Mouse (Mus musculus): ENCODE results near the gene Efnb1.

DNA sequence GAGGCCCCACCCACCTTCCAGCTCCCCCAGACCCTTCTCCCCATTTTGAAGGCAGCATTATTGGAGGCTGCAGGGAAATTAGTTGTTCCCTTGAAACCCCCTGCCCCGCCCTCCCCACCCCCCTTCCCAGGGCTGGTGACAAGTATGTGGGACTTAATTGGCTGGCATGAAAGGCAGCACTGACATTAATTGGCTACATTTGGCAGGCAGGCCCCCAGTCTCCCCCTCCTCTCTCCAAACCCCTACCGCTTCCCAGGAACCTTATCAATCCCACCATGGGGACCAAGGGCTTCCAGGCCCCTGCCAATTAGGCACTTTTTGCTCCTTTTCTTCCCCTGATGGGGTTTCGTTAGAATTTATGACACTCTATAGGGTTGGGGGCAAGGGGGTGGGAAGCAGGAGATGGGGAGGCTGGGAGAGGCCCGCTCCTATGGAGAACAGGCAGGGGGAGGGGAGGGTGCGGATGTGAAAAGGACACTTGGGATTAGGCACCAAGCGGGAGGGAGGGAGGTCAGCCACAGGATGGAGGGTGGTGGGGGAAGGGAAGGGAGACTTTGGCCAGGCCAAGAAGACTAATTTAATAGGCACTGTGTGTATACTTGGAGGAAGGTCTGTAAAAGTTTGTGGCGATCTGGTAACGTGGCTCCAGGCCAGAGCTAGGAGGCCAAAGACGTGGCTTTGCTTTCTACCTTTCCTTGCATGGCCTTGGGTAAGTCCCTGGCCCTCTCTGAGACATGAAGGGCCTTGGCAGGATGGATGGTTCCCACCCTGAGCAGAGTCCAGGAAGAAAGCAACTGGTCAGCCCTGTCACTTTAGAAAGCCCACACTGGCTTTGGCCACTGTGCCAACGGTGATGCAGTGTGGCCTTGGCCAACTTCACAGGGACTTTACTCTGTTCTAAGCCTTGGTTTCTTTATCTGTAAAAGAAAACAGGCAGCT lies 50.8 kb downstream of the Efnb1 start:
- no peak for TF ChIP-seq GATA1 (IDR thresholded peaks at IDR 0.05; ENCODE audit: low read length)
- TF ChIP-seq TAL1 (IDR thresholded peaks at IDR 0.05; ENCODE audit: low read length): no peak

Data from erythroblast, embryonic 14.5 days (primary cell).